Mouse (Mus musculus): ENCODE data around the gene Oas2. TPM values are rescaled to one million over a fixed set of nuclear protein-coding genes. Genes with fewer than 3 reads are reported as not detected.
"Not testable (repeated sequence)": the region's sequence is repeated elsewhere in the genome, so short reads cannot be mapped to it uniquely, and the experiment has no call there.

The Oas2 gene
- polyA plus RNA-seq (2012; rRNA removed) = 7.2 and 9.0 TPM in 2 replicates

DNA sequence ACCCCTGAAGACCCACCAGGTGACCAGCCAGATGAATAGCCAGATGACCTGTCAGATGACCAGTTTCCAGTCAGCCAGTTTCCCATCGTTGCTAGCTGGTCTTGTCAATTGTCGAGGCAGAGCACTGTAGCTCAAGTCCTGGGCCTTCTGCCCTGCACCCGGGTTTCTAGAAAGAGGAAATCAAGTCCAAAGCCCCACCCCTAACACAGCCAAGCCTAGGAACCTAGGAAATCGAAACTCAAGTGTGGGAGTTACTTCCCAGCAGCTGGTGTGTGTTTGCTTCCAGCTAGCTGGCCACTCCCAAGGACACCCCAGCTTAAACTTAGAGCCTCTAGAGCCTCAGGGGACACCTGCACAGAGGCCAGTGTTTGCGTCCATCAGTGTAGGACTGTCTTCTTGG lies at the start of gene Oas2:
TSS of gene Oas2 (minus strand) at position 166 of the 400 bp plus-strand sequence.
- Histone ChIP-seq H3K4me3 (ENCODE audit: extremely low read depth, insufficient read depth, insufficient read length) (peak within 1 kb of the TSS; percentile 45), H3K4me1 (ENCODE audit: control insufficient read depth, insufficient read depth, insufficient read length) (peaks cover 12% of the 10 kb centered on the region; the same call in 1 of the 2 replicates), H3K27me3 (ENCODE audit: control insufficient read depth, insufficient read depth, low read length) (no peaks in the 10 kb centered on the region), H3K36me3 (ENCODE audit: control insufficient read depth, insufficient read depth, low read length) (no peaks in the 10 kb centered on the region), H3K27ac (ENCODE audit: insufficient read depth, low read length) (no peak within 1 kb of the TSS)
- TF ChIP-seq CTCF (IDR thresholded peaks at IDR 0.05; ENCODE audit: extremely low read depth, insufficient read depth, insufficient read length, insufficient replicate concordance) (no peak), POLR2A (IDR thresholded peaks at IDR 0.05; ENCODE audit: low read depth, low read length) (no peak)
- peak in 1 of 2 experiments; percentile 14 for DNase-seq (ENCODE audit: low read depth in 1 of 2, low spot score in 2 of 2)
- WGBS = 13% methylated on average over 5 of the region's 5 CpGs

DNA sequence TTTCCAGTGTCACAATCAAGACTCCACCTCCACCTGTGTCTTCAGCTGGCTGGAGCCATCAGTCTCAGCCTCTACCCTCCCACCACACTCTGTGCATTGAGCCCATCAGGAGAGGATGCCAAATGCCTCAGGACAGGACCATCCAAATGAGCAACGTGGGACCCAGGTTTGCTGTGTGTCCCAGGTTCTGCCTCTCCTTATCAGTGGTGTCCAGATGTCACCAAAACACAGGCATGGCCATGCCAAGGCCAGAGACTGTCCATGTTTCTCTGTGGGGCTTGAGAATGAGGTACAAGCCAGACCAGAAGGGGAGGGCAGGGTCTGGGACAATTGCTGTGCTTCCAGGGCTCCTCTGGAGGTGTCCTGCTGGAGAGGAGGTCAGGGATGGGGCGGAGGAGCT lies 49.3 kb upstream of the Oas2 start:
- WGBS = 66% methylated on average over 2 of the region's 2 CpGs

DNA sequence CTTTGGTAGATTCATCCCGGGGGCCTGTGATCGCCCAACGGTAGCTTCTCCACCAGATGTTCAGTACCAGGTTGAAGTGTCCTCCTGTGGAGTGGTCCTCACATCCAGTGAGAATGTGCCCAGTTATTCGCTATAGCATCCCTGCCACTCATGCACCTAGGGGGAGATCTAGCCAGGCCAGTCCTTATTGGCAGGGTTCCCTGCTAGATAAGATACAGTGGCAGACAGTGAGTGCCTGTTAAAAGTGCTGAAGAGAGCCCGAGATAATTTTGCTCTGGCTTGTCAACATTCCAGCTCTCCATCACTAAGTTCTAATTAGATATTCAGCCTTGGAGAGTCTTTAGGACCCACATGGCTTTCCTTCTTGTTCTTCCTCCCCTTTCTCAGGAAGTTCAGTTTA lies 48.5 kb upstream of the Oas2 start:
- not testable (repeated sequence) for H3K36me3 ChIP-seq (ENCODE audit: control insufficient read depth, insufficient read depth, low read length); H3K4me1 ChIP-seq (ENCODE audit: control insufficient read depth, insufficient read depth, insufficient read length); H3K4me3 ChIP-seq (ENCODE audit: extremely low read depth, insufficient read depth, insufficient read length); H3K27me3 ChIP-seq (ENCODE audit: control insufficient read depth, insufficient read depth, low read length); H3K27ac ChIP-seq (ENCODE audit: insufficient read depth, low read length); DNase-seq (ENCODE audit: low read depth in 1 of 2, low spot score in 2 of 2)
- WGBS = 80% methylated on average over 5 of the region's 5 CpGs

More for the DNA sequence above, 49.3 kb upstream of the Oas2 start:
- not testable (repeated sequence) for H3K4me1 ChIP-seq (ENCODE audit: control insufficient read depth, insufficient read depth, insufficient read length); H3K27me3 ChIP-seq (ENCODE audit: control insufficient read depth, insufficient read depth, low read length); H3K36me3 ChIP-seq (ENCODE audit: control insufficient read depth, insufficient read depth, low read length); H3K4me3 ChIP-seq (ENCODE audit: extremely low read depth, insufficient read depth, insufficient read length); DNase-seq (ENCODE audit: low read depth in 1 of 2, low spot score in 2 of 2); H3K27ac ChIP-seq (ENCODE audit: insufficient read depth, low read length)

DNA sequence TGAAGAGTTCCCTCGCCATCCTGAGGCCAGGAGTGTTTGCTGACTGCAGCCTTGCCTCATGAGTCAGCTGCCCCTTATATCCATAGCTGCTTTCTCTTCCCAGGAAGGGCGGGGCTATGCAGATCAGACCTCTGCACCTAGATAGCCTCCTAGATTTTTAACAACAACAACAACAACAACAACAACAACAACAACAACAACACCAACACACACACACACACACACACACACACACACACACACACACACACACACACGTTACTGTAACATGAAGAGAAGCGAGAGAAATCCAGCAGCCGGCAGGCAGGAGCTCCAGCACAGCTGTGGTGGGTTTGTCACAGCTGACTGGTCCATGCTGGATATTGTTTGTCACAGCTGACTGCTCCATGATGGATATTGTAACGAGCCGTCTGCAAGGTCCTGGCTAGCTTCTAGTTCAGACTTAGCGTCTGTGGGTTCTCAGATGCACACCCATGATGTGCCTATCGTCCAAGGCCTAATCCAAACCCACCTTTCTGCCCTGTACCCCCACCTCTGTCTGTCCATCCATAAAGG lies 45.9 kb upstream of the Oas2 start, which contains the start of gene Oas1e:
TSS of gene Oas1e (minus strand) at position 51 of the 555 bp plus-strand sequence.
- H3K4me3 ChIP-seq (ENCODE audit: extremely low read depth, insufficient read depth, insufficient read length); DNase-seq (ENCODE audit: low read depth in 1 of 2, low spot score in 2 of 2); H3K27ac ChIP-seq (ENCODE audit: insufficient read depth, low read length); H3K27me3 ChIP-seq (ENCODE audit: control insufficient read depth, insufficient read depth, low read length); H3K4me1 ChIP-seq (ENCODE audit: control insufficient read depth, insufficient read depth, insufficient read length); H3K36me3 ChIP-seq (ENCODE audit: control insufficient read depth, insufficient read depth, low read length): not testable (repeated sequence)
- WGBS = 67% methylated on average over 9 of the region's 9 CpGs

DNA sequence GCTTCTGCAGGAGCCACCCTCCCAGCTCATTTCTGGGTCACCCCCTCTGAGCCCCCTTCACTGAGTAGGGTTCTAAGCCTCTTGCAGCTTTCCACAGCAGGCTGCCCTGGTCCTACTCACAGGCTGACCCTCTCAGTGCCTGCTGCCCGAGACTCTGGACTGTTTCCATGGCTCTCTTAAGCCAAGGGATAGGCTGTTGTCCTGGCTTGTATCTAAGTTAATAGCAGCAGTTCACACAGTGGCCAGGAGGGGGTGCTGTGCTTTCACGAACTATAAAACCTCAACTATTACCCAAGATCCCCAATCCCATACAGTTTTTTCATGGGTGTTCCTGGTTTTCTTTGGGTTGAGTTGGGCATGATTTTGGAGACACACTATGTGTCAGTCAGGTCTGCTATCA lies 43.4 kb upstream of the Oas2 start:
- H3K36me3 ChIP-seq (ENCODE audit: control insufficient read depth, insufficient read depth, low read length) = no peaks in the 10 kb centered on the region
- H3K27ac ChIP-seq (ENCODE audit: insufficient read depth, low read length) = no peak overlapping the region
- 7% methylated on average over 2 of the region's 2 CpGs for WGBS
- no peak overlapping the region for H3K4me3 ChIP-seq (ENCODE audit: extremely low read depth, insufficient read depth, insufficient read length)
- no peaks in the 10 kb centered on the region; the same call in 1 of the 2 replicates for H3K4me1 ChIP-seq (ENCODE audit: control insufficient read depth, insufficient read depth, insufficient read length)
- no peaks in the 10 kb centered on the region for H3K27me3 ChIP-seq (ENCODE audit: control insufficient read depth, insufficient read depth, low read length)
- peak in 1 of 2 experiments; percentile 25 for DNase-seq (ENCODE audit: low read depth in 1 of 2, low spot score in 2 of 2)
- TF ChIP-seq POLR2A (IDR thresholded peaks at IDR 0.05; ENCODE audit: low read depth, low read length) (no peak), CTCF (IDR thresholded peaks at IDR 0.05; ENCODE audit: extremely low read depth, insufficient read depth, insufficient read length, insufficient replicate concordance) (peak; percentile 53; the same call in 1 of the 2 replicates)

DNA sequence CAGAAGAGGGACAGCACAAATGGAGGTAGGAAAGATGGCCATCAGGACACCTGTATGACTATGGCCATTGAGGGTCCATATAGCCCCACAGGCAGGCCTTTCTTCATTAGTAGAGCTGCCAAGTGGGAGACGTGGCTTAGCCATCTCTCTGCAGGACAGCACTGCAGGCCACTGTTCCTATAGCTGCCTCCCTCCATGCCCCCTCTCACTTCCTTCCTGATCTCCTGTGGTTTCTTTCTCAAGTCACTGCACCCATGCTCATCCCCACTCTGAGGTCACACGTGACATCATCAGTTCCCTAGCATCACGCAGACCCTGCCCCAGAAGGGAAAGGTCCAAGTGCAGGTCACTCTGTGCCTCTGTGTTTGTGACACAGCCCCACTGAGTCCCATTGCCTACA lies 37.4 kb upstream of the Oas2 start:
- 4% methylated on average over 3 of the region's 3 CpGs for WGBS
- TF ChIP-seq POLR2A (IDR thresholded peaks at IDR 0.05; ENCODE audit: low read depth, low read length) (no peak), CTCF (IDR thresholded peaks at IDR 0.05; ENCODE audit: extremely low read depth, insufficient read depth, insufficient read length, insufficient replicate concordance) (no peak)
- no peaks in the 10 kb centered on the region for H3K27me3 ChIP-seq (ENCODE audit: control insufficient read depth, insufficient read depth, low read length)

DNA sequence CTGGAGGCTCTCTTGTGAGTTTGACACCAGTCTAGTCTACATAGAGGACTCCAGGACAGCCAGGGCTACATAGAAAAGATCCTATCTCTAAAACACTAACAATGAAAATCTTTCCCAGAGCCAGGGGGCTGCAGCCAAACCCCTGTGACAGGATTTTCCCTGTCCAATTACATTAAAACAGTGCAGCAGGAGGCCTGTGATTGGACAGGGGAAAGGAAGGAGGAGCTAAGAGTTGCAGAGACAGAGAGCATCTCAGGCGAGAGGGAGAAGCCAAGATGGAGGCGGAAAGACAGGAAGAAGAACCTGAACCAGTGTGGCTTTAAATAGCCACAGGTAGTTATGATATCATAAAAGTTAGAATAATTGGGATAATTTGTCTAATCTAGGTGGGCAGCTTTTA lies 32.8 kb upstream of the Oas2 start:
- TF ChIP-seq CTCF (IDR thresholded peaks at IDR 0.05; ENCODE audit: extremely low read depth, insufficient read depth, insufficient read length, insufficient replicate concordance) (no peak), POLR2A (IDR thresholded peaks at IDR 0.05; ENCODE audit: low read depth, low read length) (no peak)
- H3K4me3 ChIP-seq (ENCODE audit: extremely low read depth, insufficient read depth, insufficient read length) = no peak overlapping the region
- H3K36me3 ChIP-seq (ENCODE audit: control insufficient read depth, insufficient read depth, low read length) = no peaks in the 10 kb centered on the region
- peaks cover 5% of the 10 kb centered on the region; the same call in 1 of the 2 replicates for H3K4me1 ChIP-seq (ENCODE audit: control insufficient read depth, insufficient read depth, insufficient read length)
- no peak overlapping the region for H3K27ac ChIP-seq (ENCODE audit: insufficient read depth, low read length)
- no peaks in the 10 kb centered on the region for H3K27me3 ChIP-seq (ENCODE audit: control insufficient read depth, insufficient read depth, low read length)
- no peak for DNase-seq (ENCODE audit: low read depth in 1 of 2, low spot score in 2 of 2)
- WGBS = 86% methylated on average over 2 of the region's 2 CpGs

More for the DNA sequence above, 37.4 kb upstream of the Oas2 start:
- DNase-seq (ENCODE audit: low read depth in 1 of 2, low spot score in 2 of 2) = no peak
- Histone ChIP-seq H3K4me3 (ENCODE audit: extremely low read depth, insufficient read depth, insufficient read length) (no peak overlapping the region), H3K36me3 (ENCODE audit: control insufficient read depth, insufficient read depth, low read length) (no peaks in the 10 kb centered on the region), H3K27ac (ENCODE audit: insufficient read depth, low read length) (no peak overlapping the region), H3K4me1 (ENCODE audit: control insufficient read depth, insufficient read depth, insufficient read length) (no peaks in the 10 kb centered on the region)

Data from spleen, adult 2 months (tissue).